Mouse (Mus musculus) ovary, postnatal 10 days (tissue): ENCODE measurements at regions not wholly inside any gene's neighbourhood (a gene's known extent, or its start where the extent isn't known, plus 50 kb on each side); places are given as distances from the start of the nearest gene placed in this dataset.
"Not testable (repeated sequence)": the region's sequence is repeated elsewhere in the genome, so short reads cannot be mapped to it uniquely, and the experiment has no call there.

Experiments used
- DNase-seq: peaks from one replicate; pipeline ENCODE4 v3.0.0; 2022; ENCODE audit warnings: low spot score

DNA sequence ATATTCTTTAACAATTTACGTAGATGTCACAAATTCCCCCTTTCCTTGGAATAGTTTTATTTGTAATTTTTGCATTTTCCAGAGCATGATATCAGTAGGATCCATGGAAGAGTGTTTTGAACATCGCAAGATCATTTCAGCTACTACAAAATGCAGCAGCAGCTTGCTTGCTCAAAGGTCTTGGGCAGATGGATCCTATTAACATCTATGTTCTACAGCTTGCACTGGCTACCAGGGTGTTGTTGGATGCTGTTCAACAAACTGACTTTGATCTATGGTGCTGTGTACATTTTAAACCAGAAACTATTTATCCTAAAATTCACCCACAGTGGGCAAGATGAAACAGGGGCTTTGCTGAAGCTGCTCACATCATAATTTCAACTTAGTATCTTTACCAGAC is 448.5 kb upstream of the Hsf2 start:
- no peak for DNase-seq

DNA sequence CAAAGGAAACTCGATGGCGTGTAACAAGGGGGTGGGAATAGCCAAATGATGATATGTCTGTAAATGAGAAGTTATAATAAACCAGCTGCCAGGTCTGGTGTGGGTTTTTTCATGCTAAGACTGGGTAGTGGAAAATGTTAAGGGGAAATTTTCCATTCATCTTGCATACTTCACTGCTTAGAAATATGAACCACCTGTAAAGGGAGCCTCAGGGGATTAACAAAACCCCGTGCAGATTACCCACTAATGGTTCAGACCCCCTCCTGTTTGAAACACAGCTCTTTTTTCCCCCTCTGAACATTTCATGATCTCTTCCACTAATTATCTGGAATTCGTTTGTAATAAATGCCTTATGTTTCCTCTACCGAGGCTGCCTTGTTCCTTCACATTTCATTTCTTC is 446.0 kb upstream of the Hsf2 start:
- DNase-seq, result no peak

DNA sequence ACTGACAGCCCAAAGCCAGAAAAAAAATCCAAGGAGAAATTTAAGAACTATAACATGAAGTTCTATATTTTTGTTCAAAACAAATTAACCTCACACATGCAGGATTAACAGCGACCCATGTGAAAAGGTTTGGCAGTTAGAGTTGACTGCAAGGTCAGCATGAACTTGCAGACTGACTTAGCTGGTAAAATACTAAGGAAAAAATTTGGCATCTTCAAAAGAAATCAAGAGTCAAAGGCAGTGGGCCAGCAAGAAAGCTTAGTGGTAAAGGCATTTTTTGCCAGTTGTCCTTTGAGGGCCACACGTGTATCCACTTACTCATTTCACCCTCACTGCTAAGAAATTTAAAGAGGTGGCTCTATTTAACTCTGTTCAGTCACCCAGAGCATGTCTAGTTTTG is 440.2 kb upstream of the Hsf2 start:
- no peak for DNase-seq

DNA sequence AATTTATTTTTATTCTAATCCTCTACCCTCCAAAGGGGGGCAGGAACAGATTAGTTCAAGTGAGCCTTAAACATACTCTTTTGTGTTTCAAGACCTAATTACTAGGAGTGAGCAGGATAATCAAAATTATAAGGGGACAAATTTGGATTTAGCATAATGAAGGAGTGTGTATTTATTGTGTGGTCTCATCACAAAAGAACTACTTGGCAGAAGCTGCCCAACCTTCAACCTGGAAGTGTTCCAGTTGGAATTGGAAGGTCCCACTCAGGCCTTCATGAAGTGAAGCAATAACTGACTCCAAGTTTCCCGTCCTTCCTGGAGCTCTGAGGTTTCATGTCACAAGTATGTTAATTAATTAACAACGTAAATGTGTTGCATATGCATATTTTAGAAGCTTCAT is 439.3 kb upstream of the Hsf2 start:
- no peak for DNase-seq

DNA sequence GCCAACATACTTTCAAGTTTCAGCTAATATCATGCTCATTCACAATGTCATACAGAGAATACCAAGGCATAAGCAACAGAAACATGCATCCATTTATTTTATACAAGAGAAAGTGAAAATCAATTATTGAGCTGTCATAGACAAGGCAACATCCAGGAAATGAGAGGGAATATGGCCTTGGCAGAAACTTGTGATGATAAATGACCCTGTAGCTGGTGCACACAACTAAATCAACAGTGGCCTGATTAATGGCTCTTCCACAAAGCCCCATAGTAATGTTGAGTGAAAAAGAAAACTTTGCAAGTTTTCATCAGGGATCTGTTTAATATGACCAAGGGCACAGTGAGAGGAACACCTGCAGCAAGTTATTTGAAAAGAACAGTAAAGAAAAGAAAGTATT is 438.5 kb upstream of the Hsf2 start:
- DNase-seq, result no peak

DNA sequence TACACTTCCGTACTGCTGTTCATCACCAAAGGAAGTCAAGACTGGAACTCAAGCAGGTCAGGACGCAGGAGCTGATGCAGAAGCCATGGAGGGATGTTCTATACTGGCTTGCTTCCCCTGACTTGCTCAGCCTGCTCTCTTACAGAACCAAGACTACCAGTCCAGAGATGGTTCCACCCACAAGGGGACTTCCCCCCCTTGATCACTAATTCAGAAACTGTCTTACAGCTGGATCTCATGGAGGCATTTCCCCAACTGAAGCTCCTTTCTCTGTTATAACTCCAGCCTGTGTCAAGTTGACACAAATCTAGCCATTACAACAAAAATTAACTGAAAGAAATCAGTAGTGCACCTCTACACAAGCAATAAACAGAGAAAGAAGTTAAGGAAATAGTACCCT is 432.8 kb upstream of the Hsf2 start:
- not testable (repeated sequence) for DNase-seq

DNA sequence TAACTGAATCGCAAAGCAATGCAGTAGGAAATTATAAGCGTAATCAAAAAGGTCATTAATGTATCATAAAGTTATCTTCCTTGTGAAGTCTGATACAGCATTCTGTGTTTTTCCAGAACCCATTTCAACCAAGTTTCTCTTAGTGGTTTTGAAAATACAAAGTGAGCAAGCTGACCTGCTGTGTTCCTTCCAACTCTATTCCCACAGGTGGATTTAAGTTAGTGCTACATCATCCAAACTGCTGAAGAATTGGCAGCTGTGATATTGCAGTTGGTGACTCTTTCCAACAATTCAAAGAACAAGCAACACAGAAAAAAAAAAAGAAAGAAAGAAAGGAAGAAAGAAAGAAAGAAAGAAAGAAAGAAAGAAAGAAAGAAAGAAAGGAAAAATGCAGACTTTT is 396.1 kb upstream of the Hsf2 start:
- DNase-seq, result no peak

DNA sequence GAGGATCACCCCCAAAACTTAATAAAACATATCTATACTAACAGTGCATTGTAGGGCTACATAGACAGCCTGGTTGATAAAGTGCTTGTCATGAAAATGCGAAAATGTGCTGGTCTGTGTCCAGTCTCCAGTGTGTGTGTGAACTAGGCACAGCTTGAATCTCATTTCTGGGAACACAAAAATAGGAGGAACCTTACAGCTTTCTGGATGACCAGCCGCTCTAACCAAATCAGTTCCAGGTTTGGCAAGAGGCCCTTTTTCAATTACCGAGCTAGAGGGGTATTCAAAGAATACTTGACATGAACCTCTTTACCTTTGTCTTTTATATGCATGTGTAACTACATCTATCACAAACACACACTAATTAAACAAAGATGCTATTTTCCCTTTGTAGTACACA is 390.3 kb upstream of the Hsf2 start:
- no peak for DNase-seq

DNA sequence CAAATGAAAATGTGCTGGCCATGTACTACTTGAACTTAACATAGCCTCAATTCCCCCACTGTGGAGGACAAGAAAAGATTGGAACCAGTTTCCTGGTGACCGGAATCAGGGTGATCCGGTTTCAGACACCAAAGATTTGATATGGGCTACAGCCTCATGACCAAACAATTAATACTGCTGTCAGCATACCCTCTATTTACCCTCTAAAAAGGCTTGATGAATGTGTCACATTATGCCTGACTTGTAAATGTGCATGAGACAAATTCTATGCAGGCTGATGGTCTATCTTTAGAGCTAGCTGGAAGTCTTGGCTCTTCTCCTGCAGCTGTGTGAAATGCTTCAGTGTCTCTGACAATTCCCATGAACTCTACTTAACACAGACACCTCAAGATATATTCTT is 372.8 kb upstream of the Hsf2 start:
- no peak for DNase-seq

DNA sequence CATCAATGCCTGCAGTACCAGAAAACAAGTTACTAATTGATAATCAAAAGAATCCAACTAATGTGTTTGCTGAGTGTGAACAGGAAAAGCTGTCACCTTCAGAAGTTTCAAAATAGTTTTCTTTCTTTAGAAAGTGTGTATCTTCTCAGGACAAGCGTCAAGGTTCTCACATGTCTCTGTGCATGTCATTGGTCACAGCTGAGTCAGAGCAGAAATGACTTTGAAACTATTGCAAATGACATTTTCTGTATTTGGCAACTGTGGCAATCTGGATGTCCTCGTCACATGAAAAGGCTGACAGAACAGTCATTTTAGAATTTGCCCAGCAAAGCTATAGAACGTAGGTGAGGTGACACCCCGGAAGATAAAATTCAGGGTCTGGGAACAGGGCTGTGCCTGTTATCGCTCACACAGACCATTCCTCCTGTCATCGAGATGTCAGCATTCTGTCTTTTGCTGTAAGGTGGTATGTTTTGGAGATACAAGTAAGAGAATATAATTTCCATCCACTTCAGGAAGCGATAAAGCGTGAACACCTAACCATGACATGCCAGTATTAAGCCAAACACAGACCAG is 371.4 kb upstream of the Hsf2 start:
- no peak for DNase-seq

DNA sequence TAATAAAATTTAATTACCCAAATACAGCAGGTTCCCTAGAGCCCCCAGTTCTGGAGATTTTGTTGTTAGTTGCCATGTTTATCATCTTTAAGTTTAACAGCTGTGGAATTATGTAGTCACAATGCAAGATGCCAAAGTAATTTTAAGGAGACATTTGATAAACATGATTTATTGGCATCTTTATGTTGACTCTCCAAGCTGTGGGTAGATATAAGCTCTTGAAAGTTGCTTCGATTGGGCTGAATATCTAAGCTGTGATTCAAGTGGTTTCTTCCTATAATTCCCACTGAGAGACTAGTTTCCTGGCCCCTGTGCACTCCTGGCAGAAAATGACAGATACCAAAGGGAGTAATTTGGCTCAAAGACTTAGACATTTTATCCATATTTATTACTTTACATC is 364.7 kb upstream of the Hsf2 start:
- DNase-seq, result no peak

DNA sequence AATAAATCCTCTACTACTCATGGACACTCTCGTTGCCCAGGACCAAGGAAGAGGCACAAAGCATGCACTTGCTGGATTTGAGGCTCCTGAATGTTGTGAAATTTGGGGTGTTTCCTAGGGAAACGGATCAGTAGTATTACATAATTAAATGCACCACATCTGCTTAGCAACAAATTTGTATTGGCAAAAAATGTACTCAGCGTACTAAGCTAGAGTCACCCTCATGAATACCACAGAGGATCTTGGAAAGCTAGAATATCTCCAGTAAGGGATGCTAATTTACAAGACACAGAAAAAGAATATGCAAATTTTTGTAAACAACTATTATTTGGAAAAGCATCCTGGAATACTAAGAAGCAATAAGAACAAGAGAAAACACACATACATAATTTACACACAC is 359.0 kb upstream of the Hsf2 start:
- no peak for DNase-seq

DNA sequence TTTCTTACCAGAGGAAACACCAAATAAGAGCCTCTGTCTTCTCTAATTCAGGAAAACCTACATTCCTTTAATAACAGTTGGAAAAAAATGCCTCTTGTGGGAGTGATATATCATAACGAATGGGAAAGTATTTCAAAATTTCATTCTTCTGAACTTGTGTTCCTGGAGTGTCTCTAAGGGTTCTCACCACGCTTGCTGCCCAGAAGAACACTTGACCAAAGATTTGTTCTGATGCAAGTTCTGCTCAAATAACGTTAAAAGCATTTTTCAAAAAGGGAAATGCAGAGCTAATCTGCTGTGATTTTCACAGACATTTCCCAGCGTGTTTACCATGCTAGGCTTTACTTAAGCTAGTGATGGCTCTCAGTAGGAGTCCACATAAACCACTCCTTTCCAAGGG is 329.8 kb upstream of the Hsf2 start:
- no peak for DNase-seq

DNA sequence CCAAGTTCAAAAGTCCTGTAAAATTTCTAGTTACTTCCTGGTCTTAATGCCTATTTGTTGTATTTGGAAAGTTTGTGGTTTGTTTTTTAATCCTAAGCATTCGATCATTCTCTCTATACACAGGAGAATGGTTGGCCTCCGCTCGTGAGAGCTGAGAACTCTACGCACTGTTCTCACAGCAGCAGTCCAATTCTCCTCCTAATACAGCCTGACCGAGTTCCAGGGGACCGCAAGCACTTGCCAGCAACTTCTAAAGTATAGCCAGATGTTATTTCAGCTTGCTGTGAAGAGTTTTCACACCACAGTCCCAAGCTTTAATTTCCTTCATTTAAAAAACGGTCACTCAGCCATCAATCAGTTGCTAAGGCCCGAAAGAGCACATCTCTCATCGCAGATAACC is 329.3 kb upstream of the Hsf2 start:
- no peak for DNase-seq

DNA sequence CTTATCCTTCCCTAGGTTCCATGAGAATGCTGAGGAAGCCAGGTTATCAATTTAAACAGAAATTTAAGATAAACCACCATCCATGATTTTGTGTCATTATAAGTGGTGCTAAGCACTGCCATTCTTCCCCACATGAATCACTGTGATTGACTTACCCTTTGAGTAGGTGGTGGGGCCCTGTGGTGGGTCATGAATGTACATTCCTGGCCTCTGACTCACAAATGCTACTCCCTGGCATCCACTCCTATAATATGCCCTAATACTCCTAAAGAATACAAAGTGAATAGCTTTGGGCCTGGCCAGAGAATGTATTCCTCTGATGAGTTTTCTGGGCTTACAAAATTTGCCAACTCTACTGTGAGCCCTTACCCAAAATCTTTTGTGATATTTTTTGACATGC is 325.6 kb upstream of the Hsf2 start:
- DNase-seq, result no peak

DNA sequence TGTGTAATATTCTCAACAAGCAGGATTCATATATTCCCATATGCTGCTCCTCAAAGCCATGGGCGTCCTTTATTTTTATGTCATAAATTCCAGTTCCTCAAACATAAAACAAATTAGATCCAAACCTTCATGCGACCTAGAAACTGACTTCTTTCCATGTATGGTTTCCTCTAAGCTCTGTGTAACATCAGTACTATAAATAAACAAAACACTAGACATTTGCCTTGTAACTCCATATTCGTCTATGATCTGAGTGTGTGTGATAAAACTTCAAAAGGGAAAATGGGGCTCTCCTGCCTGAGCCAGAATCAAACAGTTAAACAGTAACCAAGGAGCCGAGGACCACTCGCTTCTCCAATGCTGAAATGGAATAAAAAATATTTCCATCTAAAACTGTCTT is 322.8 kb upstream of the Hsf2 start:
- no peak for DNase-seq

DNA sequence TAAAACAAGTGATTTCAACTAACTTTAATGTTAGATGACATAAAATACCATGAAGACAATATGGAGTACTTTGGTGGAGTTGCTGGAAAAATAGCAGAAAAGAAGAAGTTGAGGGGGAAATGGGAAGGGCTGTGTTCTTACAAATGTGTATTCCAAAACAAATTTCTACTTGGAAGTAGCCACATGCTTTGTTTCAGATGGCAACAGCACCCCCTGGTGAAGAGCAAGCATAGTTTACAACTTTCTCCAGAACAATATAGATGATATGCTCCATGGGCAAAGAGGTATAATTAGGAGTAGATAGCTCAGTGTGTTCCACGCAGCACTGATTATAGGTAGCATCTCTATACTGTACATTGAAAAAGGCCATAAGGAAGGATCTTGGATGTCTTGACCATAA is 302.6 kb upstream of the Hsf2 start:
- no peak for DNase-seq

DNA sequence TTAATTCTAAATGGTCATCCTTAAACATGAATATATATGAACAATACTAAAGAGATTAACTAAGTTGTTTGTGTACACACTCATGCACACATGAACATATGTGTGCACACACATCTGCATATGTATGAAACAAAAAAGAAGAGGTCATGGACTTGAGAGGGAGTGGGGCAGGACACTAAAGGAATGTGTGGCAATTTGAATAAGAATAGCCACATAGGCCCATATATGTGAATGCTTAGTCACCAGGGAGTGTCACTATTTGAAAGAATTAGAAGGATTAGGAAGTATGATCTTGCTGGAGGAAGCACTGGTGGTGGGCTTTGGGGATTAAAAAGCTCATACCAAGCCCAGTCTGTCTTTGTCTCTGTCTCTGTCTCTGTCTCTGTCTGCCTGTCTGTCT is 275.5 kb upstream of the Hsf2 start:
- DNase-seq, result no peak

DNA sequence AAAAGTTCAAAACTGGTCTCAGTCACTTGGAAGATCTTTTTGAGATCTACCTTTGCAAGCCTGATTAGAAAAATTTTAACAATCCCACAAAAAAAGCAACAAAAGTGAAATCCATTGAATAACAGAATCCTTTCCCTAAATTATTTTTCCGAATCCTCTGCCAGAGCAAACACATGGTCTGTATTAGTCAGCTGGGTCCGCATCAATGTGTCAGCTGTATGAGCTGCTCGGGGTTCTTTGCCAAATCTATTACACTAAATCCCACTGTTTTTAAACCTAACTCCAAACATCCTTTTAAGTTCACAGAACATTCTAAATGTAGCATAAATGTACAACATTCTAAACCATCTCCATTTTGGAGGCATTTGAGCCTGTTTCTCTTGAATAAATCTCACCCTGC is 255.1 kb upstream of the Hsf2 start:
- DNase-seq, result no peak

DNA sequence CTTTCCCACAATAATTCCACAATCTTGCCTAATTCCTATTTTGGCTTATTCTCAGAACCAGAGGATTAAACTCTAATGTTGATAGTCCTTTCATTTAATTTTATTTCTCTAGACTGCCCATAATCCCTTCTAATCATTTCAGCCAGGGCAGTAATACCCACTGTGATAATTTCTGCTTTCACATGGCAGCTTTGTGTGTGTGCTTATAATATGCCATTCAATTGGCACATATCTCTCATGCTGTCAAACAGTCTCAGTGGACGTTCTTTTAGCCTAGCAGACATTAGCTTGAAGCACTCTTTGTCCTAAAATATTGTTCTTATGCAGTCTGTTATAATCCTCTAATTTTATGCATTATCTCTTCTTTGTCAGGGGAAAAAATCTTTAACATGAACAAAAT is 205.0 kb upstream of the Hsf2 start:
- no peak for DNase-seq

DNA sequence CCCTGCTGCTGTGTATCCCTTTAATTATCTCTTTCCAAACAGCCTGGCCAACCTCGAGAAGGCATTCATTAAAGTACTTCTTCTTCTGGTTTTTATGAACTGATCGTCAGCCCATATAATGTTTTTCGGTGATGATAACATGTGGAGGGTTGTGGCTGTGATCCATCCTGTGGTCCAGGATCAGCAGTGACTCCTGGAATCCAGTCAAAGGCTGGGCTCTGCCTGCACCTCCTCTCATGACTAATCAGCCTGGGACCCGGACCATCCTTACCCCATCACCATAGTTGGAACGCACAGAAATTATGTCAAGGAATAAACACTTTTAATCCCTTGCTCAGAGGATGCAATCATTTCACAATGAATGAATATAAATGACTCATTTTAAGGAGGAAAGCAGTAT is 203.3 kb upstream of the Hsf2 start:
- no peak for DNase-seq

DNA sequence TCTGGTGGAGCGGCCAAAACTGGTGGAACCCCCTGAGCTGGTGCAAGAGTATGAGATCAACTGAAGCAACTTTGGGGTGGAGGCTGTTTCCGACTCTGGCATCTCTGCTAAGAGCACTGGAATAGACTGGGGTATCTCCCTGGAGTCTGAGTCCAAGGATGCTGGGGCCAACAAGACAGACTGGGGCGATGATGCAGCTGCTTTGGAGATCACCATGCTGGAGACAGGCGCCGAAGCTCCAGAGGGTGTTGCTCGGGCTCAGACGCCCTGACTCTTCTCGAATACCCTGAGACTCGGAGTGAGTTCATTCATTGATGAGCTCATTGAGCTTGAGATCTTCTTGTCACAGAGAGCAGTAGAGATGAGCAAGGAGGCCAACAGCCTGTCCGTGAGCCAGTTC is 194.6 kb upstream of the Hsf2 start:
- no peak for DNase-seq

DNA sequence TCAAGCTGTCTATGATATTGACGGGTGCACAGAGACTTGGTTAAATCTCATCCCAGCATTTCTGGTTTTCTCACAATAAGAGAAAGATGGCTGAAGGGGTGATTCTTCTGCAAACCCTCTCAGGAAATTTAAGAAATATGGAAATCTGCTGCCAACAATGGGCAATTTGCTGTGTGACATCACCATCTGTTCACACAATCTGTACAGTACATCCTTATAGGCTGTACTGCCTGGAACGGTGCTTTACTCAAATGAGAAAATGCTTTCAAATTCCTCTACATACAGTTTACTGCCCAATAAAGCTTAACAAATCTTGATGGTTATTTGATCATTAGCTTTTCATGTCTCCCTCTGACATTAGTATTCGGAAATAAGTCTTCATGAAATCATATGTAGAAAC is 172.4 kb upstream of the Hsf2 start:
- DNase-seq, result no peak

DNA sequence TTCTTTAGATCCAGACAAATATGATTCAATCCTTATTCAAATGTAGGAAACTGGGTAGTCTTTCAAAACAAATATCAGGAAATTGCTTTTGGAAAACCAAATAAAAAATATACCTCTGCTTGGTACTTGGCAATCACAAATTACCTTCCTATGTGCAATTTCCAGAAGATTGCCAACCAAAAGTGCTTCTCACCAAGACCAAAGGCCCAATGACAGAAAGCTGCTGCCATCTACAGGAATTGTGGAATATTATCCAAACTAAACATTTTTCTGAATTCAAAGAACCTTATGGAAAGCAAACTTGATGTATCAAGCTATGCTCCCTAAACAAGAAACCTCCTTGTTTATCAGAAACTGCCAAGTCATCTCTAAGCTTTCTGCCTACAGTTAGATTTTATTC is 169.1 kb upstream of the Hsf2 start:
- DNase-seq, result no peak

DNA sequence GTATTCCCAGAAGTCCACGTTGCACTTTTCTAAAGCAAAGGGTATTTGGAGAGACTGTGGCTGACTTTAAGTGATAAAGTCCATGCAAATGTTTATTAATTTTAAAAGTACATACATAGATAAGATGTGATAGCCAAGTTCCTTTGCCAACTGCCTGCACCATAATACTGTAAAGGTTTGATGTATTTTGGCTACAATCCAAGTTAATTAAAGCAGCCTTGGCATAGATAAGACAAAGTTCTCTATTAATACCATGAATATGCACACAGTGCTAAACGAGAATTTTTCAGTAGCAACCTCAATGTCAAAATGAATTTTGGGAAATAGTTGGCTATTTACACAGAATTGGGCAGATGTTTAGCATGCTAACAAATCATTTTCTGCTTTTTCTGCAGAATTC is 167.0 kb upstream of the Hsf2 start:
- DNase-seq, result no peak
